Mouse (Mus musculus): Measurements from ENCODE around the gene Coil.

Coil gene

GRCm38 (mm10) chr11:88970202-88970732 is at the start of gene Coil:
Gene Coil, plus strand, starts transcription at chr11:88970252.
- peak; percentile 26 for DNase-seq (ENCODE audit: low spot score)

DNA sequence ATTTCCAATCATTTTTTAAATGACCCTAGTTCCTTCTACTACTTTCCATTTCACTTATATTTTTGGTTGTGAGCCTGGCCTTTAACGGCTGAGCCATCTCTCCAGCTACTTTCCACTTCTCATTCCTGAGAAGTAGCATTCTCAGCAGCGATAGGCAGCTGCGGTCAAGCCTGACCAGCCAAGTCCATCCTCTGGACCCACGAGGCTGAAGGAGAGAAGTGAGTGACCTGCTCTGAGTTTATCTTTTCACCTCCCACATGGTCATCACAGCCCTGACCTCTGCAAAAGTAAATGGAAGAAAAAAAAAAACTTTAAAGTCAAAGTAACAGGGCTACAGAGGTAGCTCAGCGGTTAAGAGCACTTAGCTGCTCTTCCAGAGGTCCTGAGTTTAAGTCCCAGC is 43.5 kb upstream of the Coil start:
- no peak for DNase-seq (ENCODE audit: low spot score)

DNA sequence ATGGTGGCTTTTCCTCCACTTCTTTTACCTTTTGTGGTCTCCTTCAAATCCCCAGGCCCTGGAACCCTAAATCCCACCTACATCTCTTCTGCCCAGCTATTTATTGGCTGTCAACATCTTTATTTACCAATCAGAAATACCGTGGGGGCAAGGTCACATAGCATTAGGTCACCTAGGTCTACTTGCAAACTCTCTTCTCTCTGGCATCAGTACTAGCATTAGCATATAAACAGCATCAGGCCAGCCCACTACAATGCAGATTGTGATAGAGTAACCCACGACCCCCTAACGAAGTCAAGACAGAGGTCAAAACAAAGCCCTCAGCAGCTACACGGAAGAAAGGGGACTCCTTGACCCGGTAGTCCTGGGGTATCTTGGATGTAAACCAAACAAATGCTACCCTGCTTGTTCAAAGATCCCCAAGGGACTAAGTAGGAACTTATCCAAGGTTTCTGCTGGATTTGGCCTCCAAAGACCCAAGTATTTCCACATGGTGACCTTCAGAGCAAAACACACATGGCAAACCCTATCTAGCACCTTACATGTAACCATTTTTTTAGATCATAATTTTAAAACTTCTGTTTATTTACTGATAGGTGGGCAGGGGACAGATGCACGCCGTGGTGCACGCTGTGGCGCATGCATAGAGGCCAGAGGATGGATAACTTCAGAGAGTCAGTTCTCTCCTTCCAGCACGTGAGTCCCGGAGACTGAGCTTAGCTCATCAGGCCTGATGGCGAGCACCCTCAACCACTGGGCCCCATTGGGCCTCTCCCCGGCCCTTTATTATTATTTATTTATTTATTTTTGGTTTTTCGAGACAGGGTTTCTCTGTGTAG is 38.1 kb upstream of the Coil start:
- DNase-seq (ENCODE audit: low spot score) = no peak

- no peak for DNase-seq (ENCODE audit: low spot score)
Observed at GRCm38 (mm10) chr11:88933030-88933429, 37.0 kb upstream of the Coil start.

DNA sequence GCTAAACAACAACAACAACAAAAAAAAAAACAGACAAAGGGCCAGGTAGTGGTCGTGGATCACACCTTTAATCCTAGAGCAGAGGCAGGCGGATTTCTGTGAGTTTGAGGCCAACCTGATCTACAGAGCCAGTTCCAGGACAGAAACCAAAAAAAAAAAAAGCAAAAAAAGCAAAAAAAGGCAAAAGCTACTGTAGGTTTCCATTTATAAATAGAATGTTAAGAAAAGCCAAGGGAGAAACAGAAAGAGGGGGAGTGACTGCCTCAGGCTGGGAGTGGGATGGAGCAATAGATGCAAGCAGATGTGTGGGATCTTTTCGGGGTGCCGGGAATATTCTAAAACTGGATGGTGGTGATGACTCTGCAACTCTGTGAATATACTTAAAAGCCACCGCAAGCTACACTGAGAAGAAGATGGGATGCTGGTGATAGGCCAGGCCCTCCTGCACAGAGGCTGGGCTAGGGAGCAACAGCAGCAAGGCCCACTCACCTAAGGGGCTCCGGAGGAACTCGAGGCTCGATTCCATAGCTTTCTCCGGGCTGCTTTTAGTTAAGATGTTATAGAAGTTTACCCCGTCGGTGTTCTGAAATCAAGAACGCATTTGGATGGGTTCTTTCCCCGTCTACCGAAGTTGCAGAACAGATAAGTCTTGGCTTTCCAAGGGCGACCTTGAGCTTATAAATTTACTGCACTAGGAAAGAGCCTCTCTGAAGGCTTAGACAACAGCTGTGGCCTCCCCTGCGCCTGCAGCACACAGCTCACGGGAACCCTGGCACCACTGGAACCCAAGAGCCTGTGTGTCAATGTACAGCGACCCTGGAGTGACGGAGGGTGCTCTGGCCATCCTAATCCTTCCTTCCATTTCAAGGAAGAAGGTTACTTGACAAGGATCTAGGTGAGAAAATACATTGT is 35.7 kb upstream of the Coil start:
- no peak for DNase-seq (ENCODE audit: low spot score)

DNA sequence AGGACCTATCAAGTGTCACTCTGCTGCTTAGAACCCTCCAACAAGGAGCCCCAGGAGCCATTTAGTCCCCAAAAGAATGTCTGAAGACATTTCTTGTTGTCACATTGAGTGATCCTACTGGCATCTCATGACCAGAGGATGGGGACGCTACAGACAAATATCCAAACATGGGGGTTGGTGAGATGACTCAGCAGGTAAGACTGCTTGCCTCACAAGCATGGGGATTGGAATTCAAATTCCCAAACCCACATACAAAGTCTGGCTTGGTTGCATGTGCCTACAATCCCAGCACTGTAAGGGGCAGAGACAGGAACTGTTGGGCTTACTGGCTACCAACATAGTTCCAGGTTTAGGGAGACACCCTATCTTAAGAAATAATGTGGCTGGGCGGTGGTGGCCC is 32.2 kb upstream of the Coil start:
- DNase-seq (ENCODE audit: low spot score) = no peak

DNA sequence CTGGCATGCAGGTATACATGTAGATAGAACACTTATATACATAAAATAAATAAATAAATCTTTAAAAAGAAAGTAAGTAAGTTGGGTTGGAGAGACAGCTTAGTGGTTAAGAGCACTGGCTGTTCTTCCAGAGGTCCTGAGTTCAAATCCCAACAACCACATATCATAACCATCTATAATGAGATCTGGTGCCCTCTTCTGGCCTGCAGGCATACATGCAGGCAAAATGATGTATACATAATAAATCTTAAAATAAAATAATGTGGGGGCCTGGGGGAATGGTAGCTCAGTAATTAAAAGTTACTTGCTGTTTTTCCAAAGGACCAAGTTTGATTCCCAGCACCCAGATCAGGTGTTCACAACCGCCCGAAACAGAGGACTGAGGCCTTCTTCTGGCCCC is 31.3 kb upstream of the Coil start:
- no peak for DNase-seq (ENCODE audit: low spot score)

- DNase-seq (ENCODE audit: low spot score) = no peak
Observed at GRCm38 (mm10) chr11:88939634-88940033, 30.4 kb upstream of the Coil start.

GRCm38 (mm10) chr11:88941489-88941888 is 28.6 kb upstream of the Coil start:
- no peak for DNase-seq (ENCODE audit: low spot score)

DNA sequence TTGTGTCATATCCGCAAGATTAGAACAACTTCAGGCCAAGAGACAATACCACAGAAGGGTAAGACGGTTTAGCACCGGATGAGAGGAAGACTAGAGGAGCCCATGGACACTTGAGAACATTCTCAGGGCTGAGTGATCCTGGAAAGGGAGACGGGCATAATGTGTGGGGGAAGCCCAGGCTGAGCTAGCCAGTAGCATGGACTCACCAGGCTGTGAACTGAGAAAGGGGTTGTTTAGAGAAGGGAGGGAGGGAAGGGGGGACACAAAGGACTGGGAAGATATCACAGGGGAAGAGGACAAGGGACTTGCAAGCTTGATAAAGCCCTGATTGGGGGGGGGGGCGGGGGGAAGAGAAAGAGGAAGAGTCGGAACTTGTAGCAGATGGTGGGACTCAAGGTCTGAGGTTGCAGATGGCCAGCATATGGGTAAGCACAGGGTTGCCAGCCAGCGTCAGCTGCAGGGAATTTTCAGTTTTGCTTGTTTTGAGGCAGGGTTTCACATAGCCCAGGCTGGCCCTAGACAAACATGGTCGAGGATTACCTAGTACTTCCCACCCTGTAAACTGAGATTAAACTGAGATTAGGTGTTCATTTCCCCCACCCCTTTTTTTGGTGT is 24.0 kb upstream of the Coil start:
- DNase-seq (ENCODE audit: low spot score) = no peak

DNA sequence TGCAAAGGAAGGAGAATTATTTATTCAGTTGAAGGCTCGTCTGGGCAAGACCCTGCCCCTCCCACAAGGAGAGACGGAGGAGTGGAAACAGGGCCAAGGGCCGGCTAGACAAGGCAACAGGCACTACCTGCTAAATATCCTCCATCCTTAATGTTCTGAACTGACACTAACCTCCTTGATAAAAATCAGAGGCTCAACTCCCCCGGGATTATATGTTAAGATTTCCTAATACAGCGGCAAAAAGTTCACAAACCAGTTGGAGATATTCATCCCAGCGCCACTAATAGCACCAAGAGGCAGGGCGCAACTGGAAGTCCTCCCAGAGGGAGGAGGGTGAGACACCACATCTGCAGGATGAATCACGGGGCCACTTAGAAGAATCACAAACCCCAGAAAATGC is 21.2 kb upstream of the Coil start:
- no peak for DNase-seq (ENCODE audit: low spot score)

DNA sequence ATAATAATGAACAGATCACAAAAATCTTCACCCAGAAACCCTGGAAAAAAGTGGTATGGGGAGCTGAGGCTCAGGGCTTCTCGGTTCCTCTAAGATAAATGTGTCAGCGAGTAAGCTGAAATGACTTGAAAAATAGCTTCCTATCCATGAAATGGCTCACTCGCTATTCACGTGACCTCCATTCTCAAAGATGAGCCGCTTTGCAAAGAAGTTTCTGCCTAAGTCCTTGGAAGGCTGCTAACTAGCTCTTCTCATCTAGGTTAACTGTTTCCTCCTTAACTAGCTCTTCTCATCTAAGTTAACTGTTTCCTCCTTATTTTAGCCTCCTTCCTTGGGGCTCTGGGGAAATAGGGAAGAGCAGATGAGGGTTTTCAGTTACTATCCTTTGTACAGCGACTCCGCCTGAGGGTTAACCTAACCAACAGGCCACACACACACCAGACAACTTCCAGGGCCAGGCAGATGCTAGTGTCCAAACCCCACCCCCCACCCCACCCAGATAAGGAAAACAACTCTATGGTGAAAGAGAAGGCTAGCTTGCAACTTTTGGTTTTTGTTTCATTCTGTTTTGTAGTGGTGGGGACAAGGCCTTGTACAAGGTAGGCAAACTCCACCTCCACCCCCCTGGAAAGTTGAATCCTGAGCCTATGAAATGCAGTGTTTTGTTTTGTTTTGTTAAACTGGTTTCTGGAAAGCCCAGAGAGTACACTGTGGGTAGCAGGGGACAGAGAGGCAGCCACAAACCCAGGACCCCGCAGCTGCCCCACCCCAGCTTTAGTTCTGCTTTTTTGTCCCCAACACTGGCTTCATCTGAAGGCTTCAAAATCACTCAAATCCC is 20.0 kb upstream of the Coil start:
- DNase-seq (ENCODE audit: low spot score) = no peak

DNA sequence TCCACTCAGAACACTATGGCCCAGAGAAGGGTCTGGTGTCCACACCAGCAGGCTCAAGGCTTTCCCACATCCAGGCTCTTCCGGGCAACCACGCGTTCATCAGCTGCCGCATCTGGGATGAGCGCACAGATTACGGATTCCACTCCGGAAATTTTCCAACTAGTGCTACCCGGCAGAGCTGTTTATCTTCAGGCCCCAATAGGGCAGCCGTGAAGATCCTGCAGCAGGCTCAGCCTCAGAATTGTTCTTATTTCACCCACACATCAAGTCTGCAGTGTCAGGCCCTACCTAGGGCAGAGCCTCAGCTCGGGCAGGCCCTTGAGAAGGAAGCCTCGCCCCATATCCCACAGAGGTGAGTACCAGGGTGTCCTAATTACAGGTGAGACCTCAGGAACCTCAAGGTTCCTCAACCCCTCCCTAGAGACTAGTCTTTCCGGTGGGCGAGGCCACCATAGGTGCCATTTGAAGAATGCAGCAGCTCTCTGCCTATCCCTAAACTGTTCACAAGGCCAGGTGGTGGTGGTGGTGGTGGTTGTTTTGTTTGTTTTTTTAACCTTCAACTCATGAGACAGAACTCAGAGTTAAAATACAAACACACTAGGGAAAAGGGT is 19.3 kb upstream of the Coil start:
- no peak for DNase-seq (ENCODE audit: low spot score)

DNA sequence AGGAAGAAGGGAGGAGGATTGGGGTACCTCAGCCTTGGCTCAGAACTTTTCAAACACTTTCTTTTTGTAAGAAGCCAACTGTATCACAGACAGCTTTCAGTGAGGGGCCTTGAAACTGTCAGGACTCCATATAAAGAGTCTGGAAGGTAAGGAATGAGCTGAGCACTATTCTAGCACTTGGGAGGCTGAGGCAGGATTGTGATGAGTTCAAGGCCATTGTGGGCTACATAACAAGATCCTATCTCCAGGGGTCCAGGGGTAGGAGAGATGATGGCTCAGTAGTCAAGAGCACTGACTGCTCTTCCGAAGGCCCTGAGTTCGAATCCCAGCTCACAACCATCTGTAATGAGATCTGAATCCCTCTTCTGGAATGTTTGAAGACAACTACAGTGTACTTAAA is 18.5 kb upstream of the Coil start:
- no peak for DNase-seq (ENCODE audit: low spot score)

DNA sequence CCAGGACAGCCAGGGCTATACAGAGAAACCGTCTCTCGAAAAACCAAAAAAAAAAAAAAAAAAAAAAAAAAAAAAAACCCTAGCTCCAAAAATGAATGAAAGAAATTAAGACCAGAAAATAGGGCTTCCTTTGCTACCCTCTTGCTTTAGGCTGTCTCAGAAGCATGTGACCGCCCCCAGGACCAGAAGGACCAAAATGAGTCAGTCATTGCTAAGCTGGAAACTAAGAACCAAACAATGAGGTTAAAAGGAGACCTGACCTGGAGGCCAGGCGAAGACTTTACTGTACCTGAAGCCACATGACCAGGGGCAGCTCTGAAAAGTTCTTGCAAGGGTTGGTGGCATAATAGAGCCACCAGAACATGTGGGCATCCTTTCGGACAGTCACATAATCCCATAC is 17.9 kb upstream of the Coil start:
- DNase-seq (ENCODE audit: low spot score) = no peak

- DNase-seq (ENCODE audit: low spot score) = no peak
Observed at GRCm38 (mm10) chr11:88953582-88953981, 16.5 kb upstream of the Coil start.

DNA sequence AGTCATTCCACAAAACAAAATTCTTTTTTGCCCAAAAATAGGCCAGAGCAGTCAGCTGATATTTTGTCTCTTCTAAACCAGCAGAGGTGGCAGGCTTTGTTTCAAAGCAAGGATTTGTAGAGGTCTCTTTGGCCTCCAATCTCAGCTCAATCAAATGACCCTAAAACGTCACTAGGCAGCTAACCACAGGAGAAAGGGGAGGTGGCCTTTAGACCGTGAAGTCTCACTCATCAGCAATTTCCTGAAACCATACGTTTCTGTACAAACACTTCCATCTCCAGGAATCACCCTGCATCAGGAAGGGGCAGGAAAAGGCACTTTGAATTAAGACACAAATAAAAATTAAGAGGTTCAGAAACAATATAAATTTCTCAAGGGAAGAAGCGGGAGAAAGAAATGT is 15.2 kb upstream of the Coil start:
- peak; percentile 19 for DNase-seq (ENCODE audit: low spot score)

DNA sequence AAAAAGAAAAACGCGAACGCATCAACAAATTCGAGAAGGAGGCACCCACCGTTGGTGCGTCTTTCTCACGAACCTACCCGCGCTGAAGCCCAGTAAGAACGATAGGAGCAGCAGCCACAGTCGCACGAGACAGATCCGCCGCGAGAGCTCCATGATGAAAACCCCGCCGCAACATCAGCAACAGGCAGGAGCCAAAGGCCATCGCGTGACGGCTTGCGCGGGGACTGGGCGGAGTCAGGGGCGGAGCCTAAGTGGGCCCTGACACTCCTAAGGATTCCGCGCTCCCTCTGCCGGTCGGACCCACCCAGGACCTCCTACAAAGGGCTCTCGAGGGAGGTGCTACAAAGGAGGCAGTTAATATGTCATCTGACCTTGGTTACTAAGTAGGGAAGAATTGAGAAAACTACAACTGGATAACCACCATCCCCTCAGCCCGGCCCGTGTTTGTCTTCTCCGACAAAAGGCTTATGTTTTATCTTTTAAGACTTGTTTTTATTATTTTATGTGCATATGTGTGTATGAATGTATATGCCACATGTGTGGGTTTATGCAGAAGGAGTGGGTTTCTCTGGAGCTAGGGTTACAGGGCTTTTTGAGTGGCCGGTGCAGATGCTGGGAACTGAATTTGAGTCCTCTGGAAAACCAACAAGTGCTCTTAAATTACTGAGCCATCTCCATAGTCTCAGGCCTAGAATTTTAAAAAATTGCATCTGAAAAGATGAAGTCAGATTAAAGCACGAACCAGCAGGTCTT is 14.7 kb upstream of the Coil start, which contains the start of gene Scpep1:
Scpep1 (minus strand) TSS at position 249 of the 753 bp plus-strand sequence.
- DNase-seq (ENCODE audit: low spot score) = peak; percentile 94

DNA sequence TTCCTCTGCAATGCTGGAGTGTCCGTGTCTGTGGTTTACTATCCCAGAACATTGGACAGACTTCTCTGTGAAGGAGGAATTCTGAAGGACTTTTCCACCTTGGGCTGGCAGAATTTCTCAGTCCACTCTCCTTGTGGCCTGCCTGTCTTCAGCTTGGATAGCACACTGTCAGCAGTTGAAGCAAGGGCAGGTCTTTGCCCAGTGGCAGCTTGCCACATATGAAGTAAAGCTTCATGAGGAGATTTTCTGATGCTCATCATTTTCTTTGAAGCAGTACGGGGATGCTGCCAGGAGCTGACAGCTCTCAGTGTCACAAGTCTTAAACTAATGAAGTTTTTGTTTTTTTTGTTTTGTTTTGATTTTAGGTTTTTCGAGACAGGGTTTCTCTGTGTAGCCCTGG is 11.2 kb upstream of the Coil start:
- DNase-seq (ENCODE audit: low spot score) = no peak

GRCm38 (mm10) chr11:88966881-88967361 is 3.1 kb upstream of the Coil start, which contains the start of gene Elobl:
Gene Elobl, minus strand, starts transcription at chr11:88966931.
- no peak for DNase-seq (ENCODE audit: low spot score)
